Mouse (Mus musculus) hindbrain, postnatal 0 days (tissue): ENCODE results near the gene Rab25. TPM values are rescaled to one million over a fixed set of nuclear protein-coding genes. Genes with fewer than 3 reads are reported as not detected.
"Not testable (repeated sequence)": the region's sequence is repeated elsewhere in the genome, so short reads cannot be mapped to it uniquely, and the experiment has no call there.

Experiments used
- ATAC-seq: fragments of 200-750 bp; cut with Nextera tagmentation; 2 replicates; pipeline ENCODE4 v1.8.0; 2017; ENCODE audit warnings: mild to moderate bottlenecking, moderate TSS enrichment, moderate library complexity
- DNase-seq: peaks from one replicate; pipeline ENCODE4 v3.0.0-alpha.2; 2015; ENCODE audit warnings: low spot score
- H3K27ac ChIP-seq: fragments of 300-500 bp; sonication (generic); 2 replicates; pipeline ENCODE4 v1.5.1; 2014; ENCODE audit warnings: mild to moderate bottlenecking
- H3K27me3 ChIP-seq: fragments of 300-500 bp; sonication (generic); 2 replicates; pipeline ENCODE4 v1.6.1; 2014; ENCODE audit warnings: low read length, mixed read lengths; ENCODE audit not compliant: insufficient read depth
- H3K36me3 ChIP-seq: fragments of 300-500 bp; sonication (generic); 2 replicates; pipeline ENCODE4 v1.6.1; 2014; ENCODE audit warnings: low read length, mixed read lengths; ENCODE audit not compliant: insufficient read depth
- H3K4me1 ChIP-seq: fragments of 300-500 bp; sonication (generic); 2 replicates; pipeline ENCODE4 v1.6.1; 2014; ENCODE audit warnings: antibody characterized with exemption, low read length, mixed read lengths; ENCODE audit not compliant: insufficient read depth
- H3K4me2 ChIP-seq: fragments of 300-500 bp; sonication (generic); 2 replicates; pipeline ENCODE4 v1.6.1; 2014; ENCODE audit warnings: low read depth, mild to moderate bottlenecking, low read length, moderate library complexity, mixed read lengths
- H3K4me3 ChIP-seq: fragments of 300-500 bp; sonication (generic); 2 replicates; pipeline ENCODE4 v1.5.1; 2014; ENCODE audit warnings: low read length
- H3K9ac ChIP-seq: fragments of 300-500 bp; sonication (generic); replicated peaks from 2 replicates; pipeline ENCODE4 v1.6.1; 2014; ENCODE audit warnings: mild to moderate bottlenecking, low read length, moderate library complexity, mixed read lengths
- H3K9me3 ChIP-seq: fragments of 300-500 bp; sonication (generic); 2 replicates; pipeline ENCODE4 v1.6.1; 2016; ENCODE audit warnings: low read length, mixed read lengths
- CTCF ChIP-seq: IDR thresholded peaks from 2 replicates; pipeline ENCODE4 v1.5.1; 2016; ENCODE audit warnings: antibody characterized with exemption, control low read depth, low read depth
- WGBS: fragments of 180-500 bp; shearing (Covaris S2); extraction: QIAGEN DNeasy Blood & Tissue Kit; methylation state at CpG from one replicate; pipeline ENCODE4 v1.1.7; 2014; 5-methylcytosine and 5-hydroxymethylcytosine counted together
- polyA plus RNA-seq: library from polyadenylated mRNA; unstranded; fragments of >200 nt; fragmentation: Nextera tagmentation; extraction: Ambion mirVana; gene quantifications from 2 replicates; pipeline ENCODE4 v1.2.1, GENCODE M21; 2015
- total RNA-seq: library from RNA; depleted of rRNA; stranded (reverse); fragments of >200 nt; gene quantifications from 2 replicates; pipeline ENCODE4 v1.2.3, GENCODE M21; 2014

The Rab25 gene
- total and polyA plus RNA-seq, 2 experiments from 2014 or later, result 1.3 TPM; not detected in 1

- Histone ChIP-seq H3K9me3 (no peaks in the 10 kb centered on the region), H3K27ac (no peak overlapping the region), H3K4me3 (no peak overlapping the region), H3K4me1 (no peaks in the 10 kb centered on the region; the same call in 1 of the 2 replicates), H3K36me3 (peaks cover 29% of the 10 kb centered on the region), H3K4me2 (no peak overlapping the region), H3K27me3 (no peaks in the 10 kb centered on the region), H3K9ac (no peak overlapping the region)
- DNase-seq (no peak), ATAC-seq (no peak)
- 19% methylated on average over 5 of the region's 5 CpGs for WGBS
- no peak for TF ChIP-seq CTCF
Observed at GRCm38 (mm10) chr3:88590246-88590645, 42.1 kb upstream of the Rab25 start.

DNA sequence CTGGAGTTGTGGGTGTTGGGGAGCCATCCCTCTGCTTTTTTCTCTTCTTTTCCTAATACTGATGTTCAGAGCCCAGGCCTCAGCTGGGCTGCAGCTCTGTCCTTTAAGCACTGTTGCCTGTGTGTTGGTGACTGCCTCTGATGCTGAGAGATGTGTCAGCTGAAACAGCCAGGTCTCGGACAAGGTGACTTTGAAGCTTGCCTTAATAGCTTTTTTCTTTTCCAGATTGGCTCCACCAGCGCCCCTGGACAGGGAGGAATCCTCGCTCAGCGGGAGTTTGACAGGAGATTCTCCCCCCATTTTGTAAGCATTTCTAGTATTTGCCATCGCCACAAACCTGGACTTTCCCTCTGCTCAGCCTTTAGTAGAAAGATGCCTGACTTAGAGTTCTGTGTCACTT is 38.5 kb upstream of the Rab25 start:
- H3K4me3 ChIP-seq, result no peak overlapping the region
- H3K4me2 ChIP-seq, result no peak overlapping the region
- peaks cover 42% of the 10 kb centered on the region for H3K36me3 ChIP-seq
- ATAC-seq (no peak), DNase-seq (no peak)
- 94% methylated on average over 5 of the region's 5 CpGs for WGBS
- no peaks in the 10 kb centered on the region for H3K27me3 ChIP-seq
- no peak overlapping the region for H3K9ac ChIP-seq
- no peak for TF ChIP-seq CTCF
- no peaks in the 10 kb centered on the region for H3K4me1 ChIP-seq
- H3K27ac ChIP-seq, result no peak overlapping the region
- no peaks in the 10 kb centered on the region for H3K9me3 ChIP-seq

DNA sequence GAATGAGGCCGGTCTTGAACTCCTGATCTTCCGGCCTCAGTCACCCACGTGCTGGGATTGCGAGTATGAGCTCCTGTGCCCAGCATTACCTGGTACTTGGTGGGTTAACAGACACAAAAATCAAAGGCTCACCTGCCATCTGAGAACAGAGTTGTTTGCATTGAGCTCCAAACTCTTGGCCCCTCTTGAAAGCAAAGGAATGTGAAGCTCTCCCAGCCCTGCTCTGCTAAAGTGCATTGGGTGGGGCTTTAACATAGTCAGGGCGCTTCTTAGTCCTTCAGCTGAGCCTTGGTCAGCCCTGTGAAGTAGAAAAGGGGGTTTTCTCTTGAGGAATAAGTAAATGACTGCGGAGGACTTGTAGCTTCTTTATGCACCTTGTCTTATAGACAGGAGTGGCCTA is 37.7 kb upstream of the Rab25 start:
- H3K4me2 ChIP-seq, result no peak overlapping the region
- no peak for TF ChIP-seq CTCF
- H3K9me3 ChIP-seq, result no peaks in the 10 kb centered on the region
- no peak for DNase-seq
- no peak overlapping the region for H3K27ac ChIP-seq
- no peak overlapping the region for H3K9ac ChIP-seq
- H3K4me3 ChIP-seq, result no peak overlapping the region
- peaks cover 42% of the 10 kb centered on the region for H3K36me3 ChIP-seq
- no peaks in the 10 kb centered on the region for H3K27me3 ChIP-seq
- ATAC-seq, result no peak
- WGBS, result 95% methylated on average over 6 of the region's 6 CpGs
- H3K4me1 ChIP-seq, result no peaks in the 10 kb centered on the region

DNA sequence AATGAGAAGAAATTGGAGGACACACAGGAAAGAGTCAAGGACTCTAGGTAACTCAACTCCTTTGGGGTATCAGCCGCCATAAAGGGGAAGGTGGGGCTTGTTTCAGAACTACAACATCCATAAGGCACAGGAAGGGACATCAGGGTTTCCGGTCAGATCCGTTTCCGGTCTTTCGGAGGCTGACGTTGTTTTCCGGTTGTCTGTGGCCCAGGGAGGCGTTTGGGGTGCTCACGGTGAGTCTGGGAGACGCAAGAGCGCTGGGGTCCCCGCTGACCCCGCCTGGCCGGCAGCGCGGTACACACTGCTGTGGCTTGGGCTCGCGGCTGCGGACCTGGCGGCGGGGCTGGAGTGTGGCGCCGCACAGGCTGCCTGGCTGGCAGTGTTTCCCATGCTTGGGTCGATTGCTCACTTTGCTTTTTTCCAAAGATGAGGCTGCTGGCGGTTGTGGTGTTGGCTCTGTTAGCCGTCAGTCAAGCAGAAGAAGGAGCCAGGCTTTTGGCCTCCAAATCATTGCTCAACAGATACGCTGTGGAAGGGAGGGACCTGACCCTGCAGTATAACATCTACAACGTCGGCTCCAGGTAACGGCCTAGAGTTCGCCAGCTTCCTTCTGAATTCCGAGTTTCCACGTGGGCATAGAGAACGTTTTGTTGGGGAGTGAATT is 31.5 kb upstream of the Rab25 start:
- DNase-seq (peak; percentile 90), ATAC-seq (peak; percentile 91)
- WGBS, result under 1% methylated on average over 34 of the region's 34 CpGs
- Histone ChIP-seq H3K36me3 (peaks cover 13% of the 10 kb centered on the region), H3K9ac (peak overlapping the region; percentile 69), H3K27me3 (no peaks in the 10 kb centered on the region), H3K4me1 (no peaks in the 10 kb centered on the region), H3K4me2 (peak overlapping the region; percentile 80), H3K9me3 (no peaks in the 10 kb centered on the region), H3K27ac (peak overlapping the region; percentile 62; the same call in 1 of the 2 replicates), H3K4me3 (peak overlapping the region; percentile 80)
- no peak for TF ChIP-seq CTCF

DNA sequence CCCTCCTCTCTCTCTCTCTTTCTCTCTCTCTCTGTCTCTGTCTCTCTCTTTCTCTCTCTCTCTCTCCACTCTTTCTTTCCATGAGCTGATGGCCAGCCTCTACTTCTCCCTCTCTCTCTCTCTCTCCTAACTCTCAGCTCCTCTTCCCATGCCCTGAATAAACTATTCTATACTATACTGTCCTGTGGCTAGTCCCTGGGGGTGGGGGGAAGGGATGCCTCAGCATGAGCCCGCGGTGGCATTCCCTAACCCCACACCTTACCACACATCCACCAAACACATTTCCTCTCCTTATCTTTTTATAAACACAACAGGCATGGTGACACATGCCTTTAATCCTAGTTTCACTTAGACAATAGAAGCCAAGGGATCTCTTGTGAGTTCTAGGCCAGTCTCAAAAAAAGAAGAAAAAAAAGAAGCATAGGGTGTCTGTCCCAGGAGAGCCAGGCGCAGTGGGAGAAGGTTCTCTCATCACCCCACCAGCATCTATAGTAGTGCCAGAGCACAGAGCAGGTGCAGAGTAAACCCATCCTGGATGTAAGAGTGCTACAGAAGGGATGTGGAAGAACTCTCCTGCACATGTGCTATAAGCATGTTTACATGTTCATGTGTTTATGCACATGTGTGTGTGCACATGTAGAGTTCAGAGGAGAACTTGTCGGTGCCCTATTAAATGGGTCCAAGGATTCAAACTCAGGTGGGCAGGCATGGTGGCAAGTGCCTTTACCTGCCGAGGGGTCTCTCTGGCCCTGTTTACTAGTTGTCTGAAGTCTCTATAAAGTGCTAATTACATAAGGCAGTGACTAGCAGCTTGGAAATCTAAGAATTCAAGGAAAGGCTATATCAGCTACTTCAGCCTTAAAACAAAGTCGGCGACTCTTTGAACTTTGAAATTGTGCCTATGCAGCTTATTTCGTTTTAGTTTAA is 30.7 kb upstream of the Rab25 start:
- H3K4me2 ChIP-seq, result peak overlapping the region; percentile 80
- WGBS, result 55% methylated on average over 8 of the region's 8 CpGs
- peak overlapping the region; percentile 80 for H3K4me3 ChIP-seq
- peak overlapping the region; percentile 69; the same call in 1 of the 2 replicates for H3K9ac ChIP-seq
- DNase-seq, result no peak
- no peak overlapping the region for H3K27ac ChIP-seq
- no peaks in the 10 kb centered on the region for H3K27me3 ChIP-seq
- no peaks in the 10 kb centered on the region for H3K4me1 ChIP-seq
- H3K9me3 ChIP-seq, result no peaks in the 10 kb centered on the region
- TF ChIP-seq CTCF, result no peak
- peaks cover 13% of the 10 kb centered on the region for H3K36me3 ChIP-seq
- ATAC-seq, result peak; percentile 31; the same call in 1 of the 2 replicates

- H3K9me3 ChIP-seq, H3K4me2 ChIP-seq, H3K27ac ChIP-seq, DNase-seq, H3K4me3 ChIP-seq, H3K27me3 ChIP-seq, H3K36me3 ChIP-seq, ATAC-seq, H3K4me1 ChIP-seq, H3K9ac ChIP-seq: not testable (repeated sequence)
- WGBS, result 85% methylated on average over 5 of the region's 5 CpGs
Observed at GRCm38 (mm10) chr3:88577846-88578245, 29.7 kb upstream of the Rab25 start.

DNA sequence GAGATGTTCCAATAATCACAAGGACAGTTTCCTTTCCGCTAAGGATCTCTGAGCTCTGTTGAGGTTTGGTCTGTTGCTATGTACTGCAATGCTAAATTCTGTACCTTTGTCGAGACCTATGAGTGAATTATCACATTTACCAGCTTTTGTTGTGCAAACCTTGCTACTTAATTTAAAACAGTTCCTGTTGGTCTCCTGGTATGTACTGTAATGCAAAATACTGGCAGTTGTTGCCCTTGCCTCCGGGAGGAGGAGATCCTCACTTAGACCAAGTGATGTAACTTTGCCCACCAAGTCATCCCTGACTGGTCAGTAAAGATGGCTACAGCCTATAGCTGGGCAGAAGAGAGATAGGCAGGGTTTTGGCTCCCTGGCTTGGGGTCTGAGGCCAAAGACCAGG is 27.4 kb upstream of the Rab25 start, which contains the start of gene Ssr2:
Gene Ssr2, plus strand, starts transcription at position 337 of the 400 bp plus-strand sequence.
- DNase-seq (no peak), ATAC-seq (no peak)
- H3K27me3 ChIP-seq, result no peaks in the 10 kb centered on the region
- H3K27ac ChIP-seq, result no peak within 1 kb of the TSS
- TF ChIP-seq CTCF, result no peak
- 87% methylated on average over 3 of the region's 3 CpGs for WGBS
- no peak within 1 kb of the TSS for H3K4me3 ChIP-seq
- H3K9me3 ChIP-seq, result no peaks in the 10 kb centered on the region
- no peak within 1 kb of the TSS for H3K9ac ChIP-seq
- H3K4me1 ChIP-seq, result no peaks in the 10 kb centered on the region
- H3K4me2 ChIP-seq, result no peak within 1 kb of the TSS
- H3K36me3 ChIP-seq, result no peaks in the 10 kb centered on the region
